Mouse (Mus musculus) stomach, embryonic 14.5 days (tissue): Measurements from ENCODE around the gene Tmem147. TPM values are rescaled to one million over a fixed set of nuclear protein-coding genes. Genes with fewer than 3 reads are reported as not detected.
"Not testable (repeated sequence)": the region's sequence is repeated elsewhere in the genome, so short reads cannot be mapped to it uniquely, and the experiment has no call there.

ENCODE experiments used
- ATAC-seq: fragments of 200-750 bp; cut with Nextera tagmentation; 2 replicates; pipeline ENCODE4 v1.8.0; 2017; ENCODE audit warnings: low read depth, moderate TSS enrichment; ENCODE audit not compliant: insufficient number of reproducible peaks, insufficient read depth, low FRiP score
- H3K27ac ChIP-seq: fragments of 300-500 bp; sonication (generic); 2 replicates; pipeline ENCODE4 v1.5.1; 2014; ENCODE audit warnings: mild to moderate bottlenecking, low read length, moderate library complexity, mixed read lengths
- H3K27me3 ChIP-seq: fragments of 300-500 bp; sonication (generic); 2 replicates; pipeline ENCODE4 v1.6.1; 2014; ENCODE audit warnings: low read length, control low read depth, mixed read lengths; ENCODE audit not compliant: control insufficient read depth, insufficient read depth
- H3K36me3 ChIP-seq: fragments of 300-500 bp; sonication (generic); 2 replicates; pipeline ENCODE4 v1.6.1; 2014; ENCODE audit warnings: mild to moderate bottlenecking, control low read depth, low read length, moderate library complexity, mixed read lengths; ENCODE audit not compliant: control insufficient read depth, insufficient read depth
- H3K4me1 ChIP-seq: fragments of 300-500 bp; sonication (generic); 2 replicates; pipeline ENCODE4 v1.6.1; 2014; ENCODE audit warnings: low read length, control low read depth, mixed read lengths; ENCODE audit not compliant: control insufficient read depth, insufficient read depth
- H3K4me2 ChIP-seq: fragments of 300-500 bp; sonication (generic); replicated peaks from 2 replicates; pipeline ENCODE4 v1.6.1; 2014; ENCODE audit warnings: low read depth, low read length, control low read depth
- H3K4me3 ChIP-seq: fragments of 300-500 bp; sonication (generic); 2 replicates; pipeline ENCODE4 v1.5.1; 2014; ENCODE audit warnings: low read depth, low read length, control low read depth
- H3K9ac ChIP-seq: fragments of 300-500 bp; sonication (generic); replicated peaks from 2 replicates; pipeline ENCODE4 v1.6.1; 2014; ENCODE audit warnings: low read depth, mild to moderate bottlenecking, control low read depth, low read length, moderate library complexity, mixed read lengths
- H3K9me3 ChIP-seq: fragments of 300-500 bp; sonication (generic); 2 replicates; pipeline ENCODE4 v1.6.1; 2016; ENCODE audit warnings: low read depth, low read length, control low read depth; ENCODE audit not compliant: control insufficient read depth
- WGBS: fragments of 180-500 bp; shearing (Covaris S2); extraction: QIAGEN DNeasy Blood & Tissue Kit; methylation state at CpG from one replicate; pipeline ENCODE4 v1.1.7; 2014; 5-methylcytosine and 5-hydroxymethylcytosine counted together
- polyA plus RNA-seq: library from polyadenylated mRNA; unstranded; fragments of >200 nt; fragmentation: Nextera tagmentation; extraction: Ambion mirVana; gene quantifications from 2 replicates; pipeline ENCODE4 v1.2.1, GENCODE M21; 2014

Tmem147 gene
- polyA plus RNA-seq, 1 experiment from 2014 or later = 210 TPM

DNA sequence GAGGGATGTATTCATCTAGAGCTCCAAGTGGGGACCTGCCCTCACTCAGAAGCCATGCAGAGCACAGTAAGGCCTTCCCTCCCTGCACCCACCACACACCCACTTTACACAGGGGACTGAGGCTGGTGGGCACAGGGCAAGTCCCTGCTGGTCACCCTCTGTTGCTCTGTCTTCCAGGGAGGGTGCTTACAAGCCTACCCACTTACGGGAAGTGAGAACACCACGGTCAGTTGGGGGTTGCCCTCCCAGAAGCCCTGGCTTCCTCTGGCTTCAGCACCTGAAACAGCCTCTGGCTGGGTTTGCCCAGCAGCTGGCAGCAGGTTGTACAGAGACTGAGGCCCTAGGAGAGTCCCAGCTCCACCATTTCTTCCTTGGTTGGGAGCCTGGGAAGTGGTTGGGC, 13.2 kb upstream of the Tmem147 start:
- not testable (repeated sequence) for H3K27me3 ChIP-seq, H3K27ac ChIP-seq, H3K9ac ChIP-seq, H3K4me1 ChIP-seq, H3K36me3 ChIP-seq, H3K9me3 ChIP-seq, ATAC-seq, H3K4me3 ChIP-seq, H3K4me2 ChIP-seq
- 84% methylated on average over 2 of the region's 2 CpGs for WGBS

DNA sequence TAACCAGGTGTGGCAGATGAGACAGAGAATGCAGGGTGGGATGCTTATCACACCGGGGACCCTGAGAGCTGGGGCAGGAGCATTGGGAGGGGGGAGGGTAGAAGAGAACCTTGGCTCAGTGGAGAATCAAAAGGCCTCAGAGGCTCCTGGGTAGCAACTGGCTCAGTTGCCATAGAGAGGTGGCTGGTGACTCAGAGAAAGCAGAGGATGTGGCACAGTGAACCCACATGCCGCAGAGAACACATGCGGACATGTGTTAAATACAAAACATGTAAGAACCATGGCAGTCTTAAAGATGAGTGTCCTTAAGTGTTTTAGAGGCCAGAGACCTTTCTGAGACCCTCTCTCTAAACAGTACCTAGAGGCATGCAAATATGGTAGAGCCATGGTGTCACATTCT, 6.9 kb upstream of the Tmem147 start:
- no peak overlapping the region for H3K27ac ChIP-seq
- H3K4me3 ChIP-seq = no peak overlapping the region
- H3K9me3 ChIP-seq = no peaks in the 10 kb centered on the region
- no peaks in the 10 kb centered on the region for H3K4me1 ChIP-seq
- ATAC-seq = no peak
- no peak overlapping the region for H3K9ac ChIP-seq
- H3K4me2 ChIP-seq = no peak overlapping the region
- WGBS = 76% methylated on average over 3 of the region's 3 CpGs
- H3K36me3 ChIP-seq = peaks cover 21% of the 10 kb centered on the region
- H3K27me3 ChIP-seq = no peaks in the 10 kb centered on the region

DNA sequence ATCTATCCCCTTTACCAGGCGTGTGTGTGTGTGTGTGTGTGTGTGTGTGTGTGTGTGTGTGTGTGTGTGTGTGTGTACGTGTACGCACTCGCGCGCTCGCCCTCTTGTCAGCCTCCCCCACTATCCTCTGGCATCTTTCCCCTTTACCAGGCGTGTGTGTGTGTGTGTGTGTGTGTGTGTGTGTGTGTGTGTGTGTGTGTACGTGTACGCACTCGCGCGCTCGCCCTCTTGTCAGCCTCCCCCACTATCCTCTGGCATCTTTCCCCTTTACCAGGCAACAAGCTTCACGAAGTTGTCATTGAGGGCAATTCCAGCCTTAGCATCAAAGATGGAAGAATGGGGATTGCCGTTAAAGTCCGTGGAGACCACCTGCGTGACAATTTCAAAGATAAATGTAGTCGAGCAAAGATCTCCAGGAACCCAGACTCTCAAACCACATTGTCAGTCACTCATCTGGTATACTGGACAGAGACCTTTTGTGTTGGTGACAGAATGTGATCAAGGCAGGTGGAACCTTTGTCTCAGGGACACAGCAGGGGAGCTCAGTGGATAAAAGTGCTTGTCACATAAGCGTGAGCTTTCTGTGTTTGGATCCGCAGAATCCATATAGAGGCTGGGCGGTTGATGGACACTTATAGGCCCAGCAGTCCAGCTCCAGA, 853 bp upstream of the Tmem147 start:
- Histone ChIP-seq H3K9ac (peak overlapping the region; percentile 75), H3K4me2 (peak overlapping the region; percentile 44), H3K36me3 (peaks cover 12% of the 10 kb centered on the region), H3K4me3 (peak overlapping the region; percentile 72), H3K27ac (peak overlapping the region; percentile 71)
- ATAC-seq, H3K27me3 ChIP-seq, H3K4me1 ChIP-seq, H3K9me3 ChIP-seq: not testable (repeated sequence)
- 26% methylated on average over 10 of the region's 22 CpGs for WGBS

DNA sequence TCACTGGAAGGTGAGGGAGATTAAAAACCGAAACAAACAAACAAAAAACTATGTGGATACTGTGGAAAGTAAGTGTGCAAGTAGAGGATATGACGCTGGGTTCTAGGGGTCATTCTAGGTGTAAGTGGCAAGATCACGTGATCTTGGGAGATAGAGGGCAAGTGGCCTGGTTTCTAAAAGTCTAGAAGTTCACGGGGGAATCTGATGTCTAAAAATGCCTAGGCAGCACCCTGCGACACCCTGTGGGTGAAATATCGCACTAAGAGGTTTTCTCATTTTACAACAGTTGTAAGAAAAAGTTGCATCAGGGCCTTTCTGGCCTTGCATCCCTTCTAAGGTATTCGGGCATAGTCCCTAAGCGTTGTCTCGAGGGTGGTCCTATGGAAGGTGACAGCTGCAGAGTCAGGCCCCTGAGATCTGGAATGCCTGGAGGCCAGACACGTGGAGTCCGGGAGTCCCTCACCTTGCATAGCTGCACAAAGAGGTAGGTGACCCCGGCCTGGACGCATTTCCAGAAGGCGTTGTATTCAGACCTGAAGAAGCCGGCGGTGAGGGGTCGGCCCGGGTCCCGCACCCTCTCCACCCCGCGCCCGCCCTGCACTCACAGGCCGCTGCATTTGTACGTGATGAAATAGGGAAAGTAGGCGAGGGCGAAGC, 473 bp downstream of the Tmem147 start:
- Histone ChIP-seq H3K4me1 (peaks cover 7% of the 10 kb centered on the region), H3K4me3 (peak overlapping the region; percentile 72), H3K36me3 (peaks cover 7% of the 10 kb centered on the region), H3K27me3 (no peaks in the 10 kb centered on the region), H3K9ac (peak overlapping the region; percentile 75), H3K9me3 (no peaks in the 10 kb centered on the region), H3K4me2 (peak overlapping the region; percentile 82), H3K27ac (0 out of 2 replicates have a peak overlapping the region, but pooled peaks have one; percentile 2)
- WGBS = 4% methylated on average over 26 of the region's 26 CpGs
- peak; percentile 26 for ATAC-seq

DNA sequence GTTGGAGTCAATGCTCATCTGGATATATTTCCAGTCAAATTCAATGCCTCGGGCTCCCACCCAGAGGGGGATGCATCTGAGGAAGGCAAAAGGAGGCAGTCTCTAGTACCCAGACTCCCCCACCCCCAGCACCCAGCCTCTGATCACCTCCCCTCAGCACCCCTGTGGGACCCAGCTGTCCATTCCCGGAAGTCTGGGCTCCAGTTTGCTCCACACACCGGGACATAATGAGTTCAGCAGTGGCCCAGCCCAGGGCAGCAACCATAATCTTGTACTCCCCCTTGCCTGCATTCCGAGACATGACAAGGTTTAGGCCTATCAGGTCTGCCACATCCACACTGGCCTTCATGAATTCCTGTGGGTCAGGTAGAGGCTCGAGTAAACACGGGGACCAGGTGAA, 1.1 kb downstream of the Tmem147 start:
- H3K9me3 ChIP-seq = no peaks in the 10 kb centered on the region
- H3K4me2 ChIP-seq = peak overlapping the region; percentile 82
- no peaks in the 10 kb centered on the region for H3K27me3 ChIP-seq
- no peak for ATAC-seq
- peak overlapping the region; percentile 72 for H3K4me3 ChIP-seq
- peaks cover 5% of the 10 kb centered on the region; the same call in 1 of the 2 replicates for H3K36me3 ChIP-seq
- 78% methylated on average over 6 of the region's 6 CpGs for WGBS
- H3K4me1 ChIP-seq = peaks cover 7% of the 10 kb centered on the region
- H3K9ac ChIP-seq = peak overlapping the region; percentile 75
- no peak overlapping the region for H3K27ac ChIP-seq

DNA sequence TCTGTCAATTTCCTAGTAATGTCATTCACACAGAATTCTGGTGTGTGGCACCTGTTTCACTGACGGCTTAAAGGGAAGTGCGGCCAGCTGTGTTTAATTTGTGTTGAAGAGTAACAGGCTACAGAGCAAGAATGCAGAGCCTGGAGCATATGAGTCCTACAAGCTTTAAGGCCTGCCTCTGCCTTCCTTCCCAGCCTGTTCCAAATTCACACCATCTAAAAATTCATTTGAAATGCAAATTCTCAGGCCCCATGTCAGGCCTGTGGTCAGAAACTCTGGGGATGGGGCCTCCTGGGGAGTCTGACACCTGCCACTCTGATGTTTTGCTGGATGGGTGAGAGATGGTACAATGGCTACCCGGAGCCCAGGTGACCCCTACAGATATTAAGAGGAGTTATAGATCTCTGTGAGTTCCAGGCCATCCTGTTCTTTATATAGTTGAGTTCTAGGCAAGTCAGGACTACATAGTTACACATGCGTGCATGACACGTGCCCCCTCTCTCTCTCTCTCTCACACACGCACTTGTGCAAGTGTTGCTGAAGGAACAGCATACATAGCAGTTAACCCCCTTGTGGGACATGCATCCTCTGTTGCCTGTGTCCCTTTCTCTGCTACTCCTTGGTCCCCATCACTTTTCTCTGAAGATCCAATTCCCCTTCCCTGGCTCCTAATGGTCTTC, 5.9 kb downstream of the Tmem147 start:
- no peak overlapping the region for H3K4me2 ChIP-seq
- H3K27ac ChIP-seq = no peak overlapping the region
- H3K9me3 ChIP-seq = no peaks in the 10 kb centered on the region
- no peak overlapping the region for H3K9ac ChIP-seq
- no peaks in the 10 kb centered on the region; the same call in 1 of the 2 replicates for H3K36me3 ChIP-seq
- no peaks in the 10 kb centered on the region for H3K27me3 ChIP-seq
- H3K4me3 ChIP-seq = no peak overlapping the region
- peaks cover 3% of the 10 kb centered on the region for H3K4me1 ChIP-seq
- 65% methylated on average over 6 of the region's 6 CpGs for WGBS
- no peak for ATAC-seq

DNA sequence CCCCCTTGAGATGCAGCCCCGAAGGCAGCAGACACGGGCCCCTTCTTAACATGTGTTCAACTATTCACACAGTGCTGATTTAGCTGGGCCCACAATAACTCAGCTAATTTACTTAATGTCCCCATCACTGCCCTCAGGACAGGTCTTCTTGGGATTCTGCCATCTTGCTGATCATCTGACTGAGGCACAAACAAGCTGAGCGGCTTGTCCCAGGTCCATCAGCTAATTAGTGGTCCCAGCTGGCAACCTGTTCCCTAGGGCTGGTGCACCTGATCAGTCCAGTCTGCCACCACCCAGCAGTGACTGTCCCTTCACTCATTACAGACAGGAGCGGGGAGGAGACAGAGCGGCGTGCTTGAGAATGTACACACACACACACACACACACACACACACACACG, 8.1 kb downstream of the Tmem147 start:
- no peaks in the 10 kb centered on the region for H3K9me3 ChIP-seq
- no peaks in the 10 kb centered on the region for H3K27me3 ChIP-seq
- no peaks in the 10 kb centered on the region; the same call in 1 of the 2 replicates for H3K36me3 ChIP-seq
- H3K4me2 ChIP-seq = no peak overlapping the region
- no peak overlapping the region for H3K27ac ChIP-seq
- H3K4me1 ChIP-seq = peaks cover 3% of the 10 kb centered on the region; the same call in 1 of the 2 replicates
- no peak for ATAC-seq
- 80% methylated on average over 7 of the region's 7 CpGs for WGBS
- no peak overlapping the region for H3K4me3 ChIP-seq
- no peak overlapping the region for H3K9ac ChIP-seq

DNA sequence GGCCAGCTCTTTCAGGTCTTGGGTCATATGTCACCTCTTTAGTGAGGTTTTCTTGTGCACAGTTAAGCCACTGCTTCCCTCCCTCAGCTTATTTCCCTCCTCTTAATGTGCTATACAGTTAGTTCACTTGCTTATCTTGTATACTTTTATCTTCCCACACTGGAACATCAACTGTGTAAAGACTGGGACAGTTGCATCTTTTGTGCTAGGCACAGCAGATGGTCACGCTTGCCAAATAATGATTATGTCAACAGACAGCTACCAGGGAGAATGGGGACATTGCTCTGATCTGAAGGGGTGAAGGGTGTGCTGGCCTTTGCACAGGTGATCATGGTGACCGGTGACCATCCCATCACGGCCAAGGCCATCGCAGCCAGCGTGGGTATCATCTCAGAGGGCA, 9.7 kb downstream of the Tmem147 start:
- H3K9me3 ChIP-seq = no peaks in the 10 kb centered on the region
- no peak overlapping the region for H3K9ac ChIP-seq
- H3K27ac ChIP-seq = no peak overlapping the region
- H3K4me2 ChIP-seq = no peak overlapping the region
- no peaks in the 10 kb centered on the region for H3K36me3 ChIP-seq
- ATAC-seq = no peak
- H3K4me3 ChIP-seq = no peak overlapping the region
- H3K27me3 ChIP-seq = no peaks in the 10 kb centered on the region
- 91% methylated on average over 5 of the region's 5 CpGs for WGBS
- peaks cover 3% of the 10 kb centered on the region; the same call in 1 of the 2 replicates for H3K4me1 ChIP-seq
